Mouse (Mus musculus): ENCODE results near the gene Ahrr.
A peak's percentile ranks its signal among the peaks of the same experiment; 100 is the strongest.

Gene Ahrr

DNA sequence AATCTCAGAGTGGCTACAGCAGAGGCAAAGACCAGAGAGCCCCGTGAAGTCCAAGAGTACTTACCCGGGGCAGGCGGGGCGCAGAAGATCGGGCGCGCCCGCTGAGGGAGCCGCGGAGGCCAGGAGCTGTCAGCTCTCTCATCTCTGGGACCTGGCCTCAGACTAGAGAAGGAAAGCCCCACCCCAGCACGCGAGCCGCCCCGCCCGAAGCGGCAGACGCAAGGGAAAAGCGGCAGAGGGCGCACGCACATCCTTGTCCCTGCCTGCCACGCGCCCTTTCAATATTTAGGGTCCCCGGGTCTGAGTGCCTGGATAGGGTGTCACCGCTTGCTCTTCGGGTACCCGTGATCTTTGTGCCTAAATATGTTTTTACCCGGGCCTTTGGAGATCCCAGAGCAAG, at the start of gene Ahrr:
Ahrr (minus strand) TSS at position 165 of the 400 bp plus-strand sequence.
- peak; percentile 8 to 28 for DNase-seq

- DNase-seq, result peak in 1 of 2 experiments; percentile 39
Measured at GRCm38 (mm10) chr13:74341036-74341435, 48.9 kb upstream of the Ahrr start.

GRCm38 (mm10) chr13:74329321-74329720, 37.2 kb upstream of the Ahrr start:
- no peak for DNase-seq

DNA sequence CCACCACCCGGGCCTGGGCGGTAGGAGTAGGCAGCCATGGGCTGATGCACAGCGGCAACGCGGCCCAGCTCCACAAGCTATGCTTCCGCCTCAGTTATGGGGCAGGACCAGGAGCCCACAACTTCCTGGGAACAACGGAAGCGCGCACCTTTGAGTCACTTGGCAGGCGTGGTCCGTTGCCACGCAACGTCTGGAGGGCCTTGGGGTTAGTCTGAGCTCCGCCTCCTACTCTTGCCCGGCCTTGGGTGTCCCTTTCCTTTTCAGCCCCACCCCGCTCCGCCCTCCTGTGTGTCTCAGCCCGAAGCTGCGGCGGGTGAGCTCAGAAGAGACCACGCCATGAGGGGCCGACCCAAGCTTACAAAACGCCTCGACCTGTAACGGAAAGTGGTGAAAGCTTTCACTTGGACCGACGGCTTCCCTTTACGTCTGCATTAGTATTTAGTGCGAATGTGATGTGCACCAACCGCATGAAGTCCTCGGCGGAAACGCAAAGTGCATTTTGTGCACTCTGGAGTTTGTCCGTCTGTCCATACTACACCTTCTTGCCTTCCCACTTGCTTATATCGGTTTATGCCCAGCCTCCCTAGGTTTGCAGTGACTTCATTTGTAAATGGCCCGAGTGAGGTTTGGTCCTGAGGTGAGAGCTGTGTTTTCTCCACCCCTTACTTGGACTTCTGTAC, 25.2 kb upstream of the Ahrr start, which contains the start of gene Pdcd6:
Pdcd6 (minus strand) TSS at position 411 of the 680 bp plus-strand sequence.
- DNase-seq, result peak; percentile 96 to 97

- peak in 1 of 2 experiments; percentile 33 for DNase-seq
Measured at GRCm38 (mm10) chr13:74316789-74317169, 24.6 kb upstream of the Ahrr start.

DNA sequence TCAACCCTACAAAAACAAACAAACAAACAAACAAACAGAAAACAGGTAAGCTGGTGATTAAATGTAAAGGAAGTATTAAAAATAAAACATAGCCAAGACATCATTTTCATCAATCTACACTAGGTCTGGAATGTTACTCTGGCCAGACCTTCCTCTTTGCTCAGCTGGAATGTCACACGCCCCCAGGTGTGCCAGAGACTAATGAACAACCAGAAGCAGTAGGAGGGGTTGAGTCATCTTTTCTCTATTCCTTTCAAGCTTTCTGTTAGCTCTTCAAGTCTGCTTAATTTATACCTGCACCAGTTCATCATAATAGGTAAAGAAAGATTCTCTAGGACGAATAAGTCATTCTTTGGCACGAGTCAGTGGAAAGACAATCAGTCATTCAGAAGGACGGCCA, 24.3 kb upstream of the Ahrr start:
- DNase-seq, result no peak

DNA sequence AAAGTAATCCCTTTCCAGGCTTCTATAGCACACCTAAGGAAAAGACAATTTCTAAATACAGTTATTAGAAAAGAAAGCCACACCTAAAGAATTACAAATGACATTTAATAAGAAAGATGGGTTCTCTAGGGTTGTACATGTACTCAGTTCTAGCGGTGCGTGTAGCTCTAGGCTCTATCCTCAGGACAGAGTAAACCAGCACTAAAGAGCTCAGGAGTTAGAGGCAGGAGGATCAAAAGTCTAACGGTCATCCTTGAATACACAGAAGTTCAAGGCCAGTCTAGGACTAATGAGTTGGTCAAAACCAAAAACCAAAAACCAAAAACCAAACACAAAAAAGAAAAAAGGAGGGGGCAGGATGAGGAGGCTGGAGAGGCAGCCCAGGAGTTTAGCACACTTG, 22.5 kb upstream of the Ahrr start:
- no peak for DNase-seq

- no peak for DNase-seq
Measured at GRCm38 (mm10) chr13:74305780-74306179, 13.6 kb upstream of the Ahrr start.

DNA sequence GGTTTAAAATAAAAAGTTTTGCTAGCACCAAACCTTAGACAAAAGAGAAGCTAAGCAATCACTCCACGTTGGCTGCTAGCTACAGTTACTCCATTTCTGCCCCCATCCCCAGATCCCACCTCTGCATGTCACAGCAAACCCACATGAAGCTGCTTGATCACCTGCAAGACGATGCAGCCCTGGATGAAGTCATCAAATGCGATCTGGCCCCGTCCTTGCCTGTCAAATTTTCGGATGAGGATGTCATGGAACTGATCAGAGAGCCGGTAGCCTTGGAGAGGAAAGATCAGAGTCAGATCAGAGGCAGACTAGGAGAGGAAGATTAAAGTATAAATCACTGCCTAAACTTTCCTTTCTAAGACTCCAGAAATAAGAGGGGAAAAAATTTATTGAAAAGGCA, 13.2 kb upstream of the Ahrr start:
- DNase-seq, result no peak

GRCm38 (mm10) chr13:74302050-74303037, 10.2 kb upstream of the Ahrr start:
- DNase-seq, result no peak

DNA sequence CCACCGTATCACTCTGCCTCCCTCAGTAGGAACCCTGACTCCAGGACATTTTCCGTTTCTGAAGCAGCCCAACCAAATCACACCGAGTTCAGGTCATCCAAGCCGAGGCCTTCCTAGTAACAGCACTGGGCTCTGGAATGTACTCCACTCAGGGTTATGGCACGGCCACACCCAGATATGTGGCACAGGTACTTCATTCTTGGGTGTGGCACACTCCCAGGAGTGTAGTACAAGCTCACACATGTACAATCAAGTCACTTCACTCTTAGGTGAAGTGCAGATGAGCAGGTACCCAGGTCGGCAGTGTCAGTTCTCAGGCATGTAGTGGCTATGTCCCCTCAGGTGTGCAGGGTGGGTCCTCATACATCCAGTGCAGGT, 9.5 kb upstream of the Ahrr start:
- DNase-seq, result no peak

GRCm38 (mm10) chr13:74300925-74301606, 8.9 kb upstream of the Ahrr start:
- DNase-seq, result peak in 1 of 2 experiments; percentile 70

DNA sequence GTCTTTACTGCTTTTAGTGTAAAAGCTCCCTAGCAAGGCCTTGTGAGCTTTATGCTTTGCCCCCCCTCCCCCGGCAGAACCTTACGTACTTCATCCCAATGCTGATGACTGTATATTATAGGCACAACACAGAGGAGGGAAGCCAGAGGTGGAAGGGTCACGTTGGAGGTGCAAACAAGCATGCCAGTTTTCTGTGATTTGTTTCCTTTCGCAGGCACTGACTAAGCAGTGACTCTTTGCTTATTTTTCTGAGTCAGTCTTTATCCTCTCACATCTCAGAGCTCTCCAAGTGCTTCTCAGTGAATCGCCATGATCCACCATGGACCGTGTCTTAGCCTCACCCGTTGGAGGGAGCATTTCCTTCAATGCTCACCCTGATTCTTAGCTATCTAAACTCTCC, 4.2 kb upstream of the Ahrr start:
- DNase-seq, result no peak

GRCm38 (mm10) chr13:74289646-74290045, 2.5 kb downstream of the Ahrr start:
- no peak for DNase-seq

DNA sequence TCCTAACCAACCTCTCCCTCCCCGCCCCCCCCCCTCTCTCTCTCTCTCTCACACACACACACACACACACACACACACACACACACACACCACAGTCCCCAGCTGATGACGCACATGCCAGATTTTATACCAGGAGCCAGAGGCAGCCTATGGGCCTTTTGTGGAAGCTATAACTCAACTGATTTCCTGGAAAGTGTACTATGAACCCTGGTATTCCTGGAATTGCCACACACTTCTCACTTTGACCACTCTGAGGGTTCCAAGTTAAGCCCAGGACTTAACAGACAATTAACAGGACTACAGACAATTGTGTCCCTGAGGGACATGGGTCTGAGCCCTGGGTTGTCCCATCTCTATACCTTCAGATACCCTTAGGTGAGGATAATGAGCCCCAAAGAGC, 9.8 kb downstream of the Ahrr start:
- no peak for DNase-seq

- no peak for DNase-seq
Measured at GRCm38 (mm10) chr13:74275726-74276125, 16.4 kb downstream of the Ahrr start.

- DNase-seq, result peak in 1 of 2 experiments; percentile 15
Measured at GRCm38 (mm10) chr13:74260231-74260992, 31.7 kb downstream of the Ahrr start.

GRCm38 (mm10) chr13:74259460-74260230, 32.5 kb downstream of the Ahrr start:
- DNase-seq, result peak in 1 of 2 experiments; percentile 22

GRCm38 (mm10) chr13:74246494-74246893, 45.6 kb downstream of the Ahrr start:
- no peak for DNase-seq

- DNase-seq, result no peak
Measured at GRCm38 (mm10) chr13:74245899-74246231, 46.3 kb downstream of the Ahrr start.

DNA sequence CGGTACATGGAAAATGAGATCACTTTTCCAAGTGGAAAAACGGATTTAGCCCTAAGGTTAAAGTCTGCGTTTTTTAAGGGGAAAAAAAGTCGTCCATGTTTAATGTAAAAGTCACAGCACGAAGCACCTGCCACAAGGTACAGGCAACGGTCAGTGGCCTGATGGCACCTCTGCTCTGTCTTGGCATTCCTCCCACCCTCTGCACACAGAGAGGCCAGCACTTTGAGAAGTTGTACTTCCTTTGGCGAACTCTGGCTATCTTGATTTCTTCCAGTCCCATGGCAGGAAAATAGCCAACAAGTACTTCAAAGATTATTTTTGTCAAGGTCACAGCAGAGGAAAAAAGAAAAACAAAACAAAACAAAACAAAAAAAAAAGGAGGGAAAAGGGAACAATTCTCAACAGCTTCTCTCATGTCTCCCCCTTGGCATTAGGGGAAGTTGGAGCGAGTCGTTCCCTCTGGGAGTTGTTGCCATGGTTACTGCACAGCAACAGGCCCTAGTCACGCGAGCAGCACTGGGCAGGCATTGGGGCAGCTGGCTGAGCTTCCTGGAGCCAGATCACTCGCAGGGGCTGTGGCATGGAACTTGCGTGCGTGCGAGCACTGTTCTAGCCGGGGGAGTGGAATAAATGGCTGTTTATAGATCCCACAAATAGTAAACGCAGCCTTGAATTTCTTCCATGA, 46.8 kb downstream of the Ahrr start:
- peak; percentile 46 to 55 for DNase-seq

All from kidney, adult 8-10 months (tissue).